Mouse (Mus musculus): ENCODE data around the gene Gm43302. TPM values are rescaled to one million over a fixed set of nuclear protein-coding genes. Genes with fewer than 3 reads are reported as not detected.
"Not testable (repeated sequence)": the region's sequence is repeated elsewhere in the genome, so short reads cannot be mapped to it uniquely, and the experiment has no call there.

The Gm43302 gene
- total and polyA plus RNA-seq, 3 experiments: not detected

DNA sequence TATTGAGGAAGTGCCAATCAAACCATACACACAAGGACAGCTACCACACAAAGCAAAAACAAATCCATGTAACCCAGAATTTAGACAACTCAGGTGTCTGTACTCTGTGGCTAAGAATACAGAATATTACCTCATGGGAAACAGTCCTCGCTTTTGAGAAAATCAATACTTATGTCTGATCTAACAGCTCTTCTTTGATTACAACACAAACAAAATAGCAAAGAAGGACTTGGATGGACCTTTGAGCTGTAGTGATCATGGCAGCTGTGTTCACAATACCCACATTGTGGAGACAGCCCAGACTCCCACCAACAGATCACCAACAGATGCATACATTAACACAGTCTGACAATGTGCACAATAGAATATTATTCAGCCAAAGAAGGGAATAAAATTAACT lies 1.0 kb downstream of the Gm43302 start:
- DNase-seq (ENCODE audit: low read depth, low spot score): no peak
- Histone ChIP-seq H3K36me3 (ENCODE audit: control insufficient read depth in 1 of 2, insufficient read depth in 2 of 2, low read length in 2 of 2) (no peaks in the 10 kb centered on the region), H3K9ac (ENCODE audit: control insufficient read depth, low read depth, low read length, poor library complexity, severe bottlenecking) (no peak overlapping the region), H3K27ac (ENCODE audit: control insufficient read depth, low read depth, low read length) (no peak overlapping the region), H3K27me3 (ENCODE audit: control insufficient read depth in 1 of 2, insufficient read depth in 2 of 2, low read length in 2 of 2) (no peaks in the 10 kb centered on the region), H3K9me3 (replicated peaks; ENCODE audit: insufficient read depth, low read length) (no peaks in the 10 kb centered on the region), H3K4me3 (ENCODE audit: control insufficient read depth in 1 of 2, insufficient read depth in 1 of 2, low read depth in 2 of 2, low read length in 2 of 2) (no peak overlapping the region), H3K4me1 (ENCODE audit: control insufficient read depth in 1 of 2, insufficient read depth in 2 of 2, low read length in 2 of 2) (no peaks in the 10 kb centered on the region), H3K79me2 (ENCODE audit: control insufficient read depth, insufficient read depth, low read length, poor library complexity) (no peaks in the 10 kb centered on the region)
- TF ChIP-seq RCOR1 (IDR thresholded peaks at IDR 0.05; ENCODE audit: low read depth, low read length) (no peak), CTCF (IDR thresholded peaks at IDR 0.05 in 2 of 3, conservative IDR thresholded peaks at IDR 0.05 in 1 of 3; ENCODE audit: control insufficient read depth in 1 of 3, insufficient read depth in 1 of 3, low read depth in 2 of 3, low read length in 3 of 3, poor library complexity in 1 of 3, severe bottlenecking in 1 of 3) (no peak)

DNA sequence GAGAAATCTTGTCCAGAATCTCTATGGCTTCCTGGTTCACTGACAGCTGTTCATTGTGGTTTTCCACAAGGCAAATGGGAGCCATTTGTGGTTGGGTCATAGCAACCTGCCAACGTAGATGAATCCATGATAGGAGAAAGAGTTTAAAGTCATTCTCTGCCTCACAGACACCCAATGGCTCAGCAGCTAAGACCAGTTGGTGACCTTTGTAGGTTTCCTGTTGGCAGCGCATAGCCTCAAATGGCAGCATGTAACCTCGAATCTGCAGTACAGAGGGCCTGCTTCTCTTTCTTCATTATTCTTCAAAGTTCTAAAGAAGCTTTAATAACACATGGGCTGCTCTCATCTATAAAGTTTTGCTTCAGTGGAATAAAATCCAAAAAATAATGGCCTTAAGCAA lies 2.6 kb downstream of the Gm43302 start:
- H3K9ac ChIP-seq (ENCODE audit: control insufficient read depth, low read depth, low read length, poor library complexity, severe bottlenecking); H3K27me3 ChIP-seq (ENCODE audit: control insufficient read depth in 1 of 2, insufficient read depth in 2 of 2, low read length in 2 of 2); H3K9me3 ChIP-seq (replicated peaks; ENCODE audit: insufficient read depth, low read length); H3K4me1 ChIP-seq (ENCODE audit: control insufficient read depth in 1 of 2, insufficient read depth in 2 of 2, low read length in 2 of 2); DNase-seq (ENCODE audit: low read depth, low spot score); H3K4me3 ChIP-seq (ENCODE audit: control insufficient read depth in 1 of 2, insufficient read depth in 1 of 2, low read depth in 2 of 2, low read length in 2 of 2); H3K79me2 ChIP-seq (ENCODE audit: control insufficient read depth, insufficient read depth, low read length, poor library complexity); H3K36me3 ChIP-seq (ENCODE audit: control insufficient read depth in 1 of 2, insufficient read depth in 2 of 2, low read length in 2 of 2); H3K27ac ChIP-seq (ENCODE audit: control insufficient read depth, low read depth, low read length): not testable (repeated sequence)

GRCm38 (mm10) chr5:105260673-105261072 lies 32.8 kb downstream of the Gm43302 start:
- not testable (repeated sequence) for H3K4me1 ChIP-seq (ENCODE audit: control insufficient read depth in 1 of 2, insufficient read depth in 2 of 2, low read length in 2 of 2); H3K4me3 ChIP-seq (ENCODE audit: control insufficient read depth in 1 of 2, insufficient read depth in 1 of 2, low read depth in 2 of 2, low read length in 2 of 2); DNase-seq (ENCODE audit: low read depth, low spot score); H3K79me2 ChIP-seq (ENCODE audit: control insufficient read depth, insufficient read depth, low read length, poor library complexity); H3K9me3 ChIP-seq (replicated peaks; ENCODE audit: insufficient read depth, low read length); H3K27me3 ChIP-seq (ENCODE audit: control insufficient read depth in 1 of 2, insufficient read depth in 2 of 2, low read length in 2 of 2); H3K27ac ChIP-seq (ENCODE audit: control insufficient read depth, low read depth, low read length); H3K9ac ChIP-seq (ENCODE audit: control insufficient read depth, low read depth, low read length, poor library complexity, severe bottlenecking); H3K36me3 ChIP-seq (ENCODE audit: control insufficient read depth in 1 of 2, insufficient read depth in 2 of 2, low read length in 2 of 2)

GRCm38 (mm10) chr5:105252491-105252890 lies 41.0 kb downstream of the Gm43302 start:
- H3K27ac ChIP-seq (ENCODE audit: control insufficient read depth, low read depth, low read length): no peak overlapping the region
- DNase-seq (ENCODE audit: low read depth, low spot score): no peak
- H3K9ac ChIP-seq (ENCODE audit: control insufficient read depth, low read depth, low read length, poor library complexity, severe bottlenecking): no peak overlapping the region
- TF ChIP-seq SIN3A (IDR thresholded peaks at IDR 0.05; ENCODE audit: low read length) (no peak), ZNF384 (IDR thresholded peaks at IDR 0.05; ENCODE audit: low read depth, low read length) (no peak), NELFE (IDR thresholded peaks at IDR 0.05; ENCODE audit: low read depth, low read length) (no peak), MXI1 (IDR thresholded peaks at IDR 0.05; ENCODE audit: low read depth, low read length) (no peak), ZC3H11A (IDR thresholded peaks at IDR 0.05; ENCODE audit: low read depth, low read length) (no peak), TBP (IDR thresholded peaks at IDR 0.05; ENCODE audit: low read depth, low read length) (no peak), MYB (IDR thresholded peaks at IDR 0.05; ENCODE audit: low read depth, low read length) (no peak), POLR2AphosphoS2 (IDR thresholded peaks at IDR 0.05; ENCODE audit: low read length) (no peak), ELF1 (IDR thresholded peaks at IDR 0.05; ENCODE audit: low read depth, low read length) (no peak), RCOR1 (IDR thresholded peaks at IDR 0.05; ENCODE audit: low read depth, low read length) (no peak), CHD2 (IDR thresholded peaks at IDR 0.05; ENCODE audit: low read length) (no peak)
- no peaks in the 10 kb centered on the region for H3K4me1 ChIP-seq (ENCODE audit: control insufficient read depth in 1 of 2, insufficient read depth in 2 of 2, low read length in 2 of 2)
- H3K4me3 ChIP-seq (ENCODE audit: control insufficient read depth in 1 of 2, insufficient read depth in 1 of 2, low read depth in 2 of 2, low read length in 2 of 2): no peak overlapping the region
- no peaks in the 10 kb centered on the region for H3K27me3 ChIP-seq (ENCODE audit: control insufficient read depth in 1 of 2, insufficient read depth in 2 of 2, low read length in 2 of 2)
- no peaks in the 10 kb centered on the region for H3K36me3 ChIP-seq (ENCODE audit: control insufficient read depth in 1 of 2, insufficient read depth in 2 of 2, low read length in 2 of 2)
- no peaks in the 10 kb centered on the region for H3K79me2 ChIP-seq (ENCODE audit: control insufficient read depth, insufficient read depth, low read length, poor library complexity)
- no peaks in the 10 kb centered on the region for H3K9me3 ChIP-seq (replicated peaks; ENCODE audit: insufficient read depth, low read length)

GRCm38 (mm10) chr5:105244741-105245140 lies 48.8 kb downstream of the Gm43302 start:
- not testable (repeated sequence) for H3K79me2 ChIP-seq (ENCODE audit: control insufficient read depth, insufficient read depth, low read length, poor library complexity); H3K9ac ChIP-seq (ENCODE audit: control insufficient read depth, low read depth, low read length, poor library complexity, severe bottlenecking); H3K9me3 ChIP-seq (replicated peaks; ENCODE audit: insufficient read depth, low read length); DNase-seq (ENCODE audit: low read depth, low spot score); H3K27me3 ChIP-seq (ENCODE audit: control insufficient read depth in 1 of 2, insufficient read depth in 2 of 2, low read length in 2 of 2); H3K27ac ChIP-seq (ENCODE audit: control insufficient read depth, low read depth, low read length); H3K4me1 ChIP-seq (ENCODE audit: control insufficient read depth in 1 of 2, insufficient read depth in 2 of 2, low read length in 2 of 2); H3K4me3 ChIP-seq (ENCODE audit: control insufficient read depth in 1 of 2, insufficient read depth in 1 of 2, low read depth in 2 of 2, low read length in 2 of 2); H3K36me3 ChIP-seq (ENCODE audit: control insufficient read depth in 1 of 2, insufficient read depth in 2 of 2, low read length in 2 of 2)

GRCm38 (mm10) chr5:105240982-105241381 lies 52.5 kb downstream of the Gm43302 start:
- H3K27me3 ChIP-seq (ENCODE audit: control insufficient read depth in 1 of 2, insufficient read depth in 2 of 2, low read length in 2 of 2); H3K4me3 ChIP-seq (ENCODE audit: control insufficient read depth in 1 of 2, insufficient read depth in 1 of 2, low read depth in 2 of 2, low read length in 2 of 2); H3K9ac ChIP-seq (ENCODE audit: control insufficient read depth, low read depth, low read length, poor library complexity, severe bottlenecking); H3K36me3 ChIP-seq (ENCODE audit: control insufficient read depth in 1 of 2, insufficient read depth in 2 of 2, low read length in 2 of 2); H3K27ac ChIP-seq (ENCODE audit: control insufficient read depth, low read depth, low read length); DNase-seq (ENCODE audit: low read depth, low spot score); H3K79me2 ChIP-seq (ENCODE audit: control insufficient read depth, insufficient read depth, low read length, poor library complexity); H3K9me3 ChIP-seq (replicated peaks; ENCODE audit: insufficient read depth, low read length); H3K4me1 ChIP-seq (ENCODE audit: control insufficient read depth in 1 of 2, insufficient read depth in 2 of 2, low read length in 2 of 2): not testable (repeated sequence)
